Mouse (Mus musculus) gastrocnemius, postnatal 4 days (tissue): ENCODE measurements around the gene Gm3278. TPM values are rescaled to one million over a fixed set of nuclear protein-coding genes. Genes with fewer than 3 reads are reported as not detected.
"Not testable (repeated sequence)": the region's sequence is repeated elsewhere in the genome, so short reads cannot be mapped to it uniquely, and the experiment has no call there.

Experiments used
- DNase-seq, 2 experiments: peaks; one replicate each; pipeline ENCODE4 v3.0.0; 2021 to 2022; ENCODE audit warnings: low spot score in 2 of 2, mixed read lengths in 2 of 2
- long read RNA-seq, 2 experiments: library from polyadenylated mRNA; stranded (forward); transcript quantifications; one replicate each; pipeline ENCODE4 v2.0.0; 2021
- total RNA-seq, 2 experiments: library from RNA; stranded (reverse); gene quantifications; 2 replicates each; pipeline ENCODE4 v1.2.3; 2021

The Gm3278 gene
- total RNA-seq: not detected
- long read RNA-seq, experiment 1: 0 reads
- long read RNA-seq, experiment 2: 0 reads

- not testable (repeated sequence) for DNase-seq
Observed at GRCm38 (mm10) chr14:4892116-4892515, at the start of gene Gm3278. Gene Gm3278 (plus strand): TSS chr14:4892416.

- not testable (repeated sequence) for DNase-seq
Observed at GRCm38 (mm10) chr14:4855299-4855980, 36.8 kb upstream of the Gm3278 start, which contains the start of gene Gm3264. Gene Gm3264 (plus strand): TSS chr14:4855576.

Other genes starting within 250 kb of the Gm3278 start
- gene Gm3239, start 228.2 kb upstream of the Gm3278 start, total RNA-seq: not detected
- not detected for gene Gm7876, start 183.2 kb upstream of the Gm3278 start, total RNA-seq
- gene Gm3252, start 165.6 kb upstream of the Gm3278 start, total RNA-seq: under 1 TPM; 0.25 to 0.62 TPM
- gene Gm9602, start 116.1 kb upstream of the Gm3278 start, total RNA-seq: not detected
- not detected for gene Gm3269, start 54.3 kb upstream of the Gm3278 start, total RNA-seq
- 1 to 10 TPM; 6.1 to 8.6 TPM for gene Gm3264, start 36.8 kb upstream of the Gm3278 start, total RNA-seq
- gene Gm8297, start 91.5 kb downstream of the Gm3278 start, total RNA-seq: not detected
- gene Gm3298, start 123.5 kb downstream of the Gm3278 start, total RNA-seq: not detected
- gene 4930555G01Rik, start 158.2 kb downstream of the Gm3278 start, total RNA-seq: not detected
- under 1 TPM; 0.74 to 0.78 TPM for gene Gm8281, start 178.6 kb downstream of the Gm3278 start, total RNA-seq
- gene Gm8279, start 239.1 kb downstream of the Gm3278 start, total RNA-seq: not detected